Mouse (Mus musculus): ENCODE measurements around the gene Cit.
A peak's percentile ranks its signal among the peaks of the same experiment; 100 is the strongest.

Cit gene

DNA sequence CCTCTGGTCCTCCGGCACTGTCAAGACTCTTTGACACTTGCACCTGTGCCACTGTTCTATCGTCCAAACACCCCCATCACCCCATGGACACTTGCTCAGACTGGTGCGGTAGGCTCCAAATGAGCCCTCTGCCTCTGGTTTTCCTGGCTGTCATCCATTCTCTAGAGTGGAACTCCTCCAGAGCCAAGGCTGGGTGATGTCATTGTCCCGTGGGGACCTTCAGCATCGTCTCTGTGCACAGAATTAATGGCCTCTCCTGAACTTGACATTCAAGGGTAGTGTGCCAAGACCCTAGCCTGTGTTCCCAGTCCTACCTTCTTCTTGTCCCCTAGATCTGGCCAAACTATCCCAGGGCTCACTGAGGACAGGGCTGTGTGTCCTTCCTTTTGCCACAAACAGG, 70.4 kb downstream of the Cit start:
- DNase-seq (ENCODE audit: low spot score in 2 of 2) = no peak

- no peak for DNase-seq (ENCODE audit: low spot score in 2 of 2)
These were observed 72.9 kb downstream of the Cit start for GRCm38 (mm10) chr5:115917960-115918359.

DNA sequence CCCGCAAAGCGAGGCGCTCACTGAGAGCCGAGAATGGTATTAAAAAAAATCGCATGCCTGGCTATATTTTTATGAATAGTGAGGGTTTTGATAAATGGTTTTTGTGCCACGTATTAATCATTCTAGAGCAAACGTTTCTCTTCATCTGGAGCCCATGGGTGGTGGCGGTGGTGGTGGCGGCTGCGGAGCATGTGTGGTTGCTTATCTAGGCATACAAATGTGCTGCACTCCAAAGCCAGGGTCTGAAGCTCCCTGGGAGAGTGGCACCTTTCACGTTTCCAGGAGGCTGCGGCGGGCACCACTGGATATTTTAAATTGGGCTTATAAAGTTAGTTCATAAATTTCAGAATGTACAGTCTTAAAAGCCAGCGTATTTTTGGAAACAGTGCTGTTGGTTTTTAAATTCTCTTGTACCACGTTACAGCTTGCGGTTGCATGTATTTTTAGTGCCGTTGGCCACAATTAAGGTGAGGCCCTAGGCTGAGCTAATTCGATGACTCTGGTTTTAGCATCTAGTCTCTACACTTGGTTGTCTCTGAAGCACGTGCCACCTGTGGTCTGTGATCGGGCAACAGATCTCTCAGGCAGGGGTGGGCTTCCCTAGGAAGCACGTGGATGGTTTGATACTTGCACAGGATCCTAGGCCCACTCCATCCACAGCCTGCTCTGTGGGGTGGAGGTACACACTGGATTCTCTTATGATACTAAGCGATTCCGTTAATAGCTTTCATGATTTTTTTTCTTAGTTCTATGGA, 73.7 kb downstream of the Cit start:
- DNase-seq (ENCODE audit: low spot score in 2 of 2) = no peak

GRCm38 (mm10) chr5:115921990-115922389, 76.9 kb downstream of the Cit start:
- no peak for DNase-seq (ENCODE audit: low spot score in 2 of 2)

- no peak for DNase-seq (ENCODE audit: low spot score in 2 of 2)
These were observed 79.9 kb downstream of the Cit start for GRCm38 (mm10) chr5:115924946-115925345.

DNA sequence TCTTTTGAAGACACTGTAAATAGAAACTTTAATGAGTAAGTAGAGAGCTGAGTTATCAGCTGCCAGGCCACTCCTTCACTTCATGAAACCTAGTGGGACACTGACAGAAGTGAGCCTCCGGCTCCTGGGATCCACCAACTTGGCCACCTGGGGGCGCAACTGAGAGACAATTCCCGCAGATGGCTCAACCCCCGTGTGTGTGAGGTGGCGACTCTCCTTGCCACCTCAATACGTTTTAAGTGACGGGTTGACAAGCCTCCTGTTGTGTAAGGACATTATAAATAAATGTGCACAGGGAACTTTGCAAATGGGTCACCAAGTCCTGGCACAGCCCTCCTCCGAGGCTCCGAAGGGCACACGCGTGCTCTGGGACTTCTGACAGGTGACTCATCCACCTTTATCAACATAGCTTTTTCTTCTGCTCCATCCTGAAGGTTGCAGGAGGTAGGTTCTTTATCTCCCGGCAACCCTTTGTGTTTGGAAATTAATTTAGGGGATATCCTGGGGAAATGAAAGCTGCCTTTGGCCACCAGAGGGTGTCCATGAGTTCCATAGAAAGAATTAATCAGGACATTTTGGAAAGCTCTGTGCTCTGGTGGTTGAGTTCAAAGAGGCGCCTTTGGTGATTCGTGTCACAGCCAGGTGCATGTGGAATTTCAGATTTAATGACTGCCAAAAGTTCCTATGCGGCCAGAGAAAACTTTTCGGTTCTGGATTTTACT, 83.9 kb downstream of the Cit start:
- DNase-seq (ENCODE audit: low spot score in 2 of 2) = no peak

GRCm38 (mm10) chr5:115932325-115932724, 87.2 kb downstream of the Cit start:
- DNase-seq (ENCODE audit: low spot score in 2 of 2) = no peak

GRCm38 (mm10) chr5:115936851-115937250, 91.8 kb downstream of the Cit start:
- no peak for DNase-seq (ENCODE audit: low spot score in 2 of 2)

- DNase-seq (ENCODE audit: low spot score in 2 of 2) = no peak
These were observed 92.5 kb downstream of the Cit start for GRCm38 (mm10) chr5:115937566-115937965.

- DNase-seq (ENCODE audit: low spot score in 2 of 2) = no peak
These were observed 93.9 kb downstream of the Cit start for GRCm38 (mm10) chr5:115938999-115939398.

DNA sequence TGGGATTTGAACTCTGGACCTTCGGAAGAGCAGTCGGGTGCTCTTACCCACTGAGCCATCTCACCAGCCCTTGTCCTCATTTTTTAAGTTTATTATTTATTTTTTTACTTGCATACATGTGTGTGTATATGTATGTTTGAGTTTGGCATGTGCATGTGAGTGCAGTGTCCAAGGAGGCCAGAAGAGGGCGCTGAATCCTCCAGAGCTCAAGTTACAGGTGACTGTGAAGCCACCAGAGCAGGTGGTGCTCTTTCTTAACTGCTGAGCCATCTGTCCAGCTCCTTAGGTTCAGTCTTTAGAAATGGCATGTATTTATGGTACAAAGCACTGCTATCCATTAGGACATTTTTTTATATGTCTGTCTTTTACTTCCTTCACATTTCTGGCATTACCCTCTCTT, 97.3 kb downstream of the Cit start:
- DNase-seq (ENCODE audit: low spot score in 2 of 2) = no peak

GRCm38 (mm10) chr5:115944791-115945490, 99.9 kb downstream of the Cit start:
- no peak for DNase-seq (ENCODE audit: low spot score in 2 of 2)

- DNase-seq (ENCODE audit: low spot score in 2 of 2) = no peak
These were observed 102.7 kb downstream of the Cit start for GRCm38 (mm10) chr5:115947622-115948353.

DNA sequence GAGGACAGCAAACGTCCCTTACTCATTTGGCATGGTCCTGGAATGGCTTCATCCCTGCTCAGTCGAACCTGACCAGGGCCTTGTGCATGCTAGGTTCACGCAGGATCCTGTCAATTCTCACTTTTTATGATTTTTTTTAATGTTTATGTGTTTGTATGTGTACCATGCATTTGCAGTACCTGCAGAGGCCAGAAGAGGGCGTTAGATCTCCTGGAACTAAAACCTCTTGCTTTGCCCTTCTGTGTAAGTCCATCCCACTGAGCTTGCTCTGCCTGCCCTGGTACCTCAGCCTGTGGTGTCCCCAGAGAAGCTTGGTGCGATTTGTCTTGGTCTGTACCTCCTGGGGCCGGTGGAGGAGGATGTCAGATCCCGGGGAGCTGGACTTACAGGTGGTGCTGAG, 105.9 kb downstream of the Cit start:
- no peak for DNase-seq (ENCODE audit: low spot score in 2 of 2)

GRCm38 (mm10) chr5:115953173-115953572, 108.1 kb downstream of the Cit start:
- DNase-seq (ENCODE audit: low spot score in 2 of 2) = no peak

- DNase-seq (ENCODE audit: low spot score in 2 of 2) = peak; percentile 42 to 58
These were observed 109.0 kb downstream of the Cit start for GRCm38 (mm10) chr5:115954084-115954483.

GRCm38 (mm10) chr5:115954549-115954948, 109.5 kb downstream of the Cit start:
- DNase-seq (ENCODE audit: low spot score in 2 of 2) = no peak

- peak; percentile 52 to 79 for DNase-seq (ENCODE audit: low spot score in 2 of 2)
These were observed 110.1 kb downstream of the Cit start for GRCm38 (mm10) chr5:115955131-115955530.

- no peak for DNase-seq (ENCODE audit: low spot score in 2 of 2)
These were observed 111.0 kb downstream of the Cit start for GRCm38 (mm10) chr5:115956048-115956447.

DNA sequence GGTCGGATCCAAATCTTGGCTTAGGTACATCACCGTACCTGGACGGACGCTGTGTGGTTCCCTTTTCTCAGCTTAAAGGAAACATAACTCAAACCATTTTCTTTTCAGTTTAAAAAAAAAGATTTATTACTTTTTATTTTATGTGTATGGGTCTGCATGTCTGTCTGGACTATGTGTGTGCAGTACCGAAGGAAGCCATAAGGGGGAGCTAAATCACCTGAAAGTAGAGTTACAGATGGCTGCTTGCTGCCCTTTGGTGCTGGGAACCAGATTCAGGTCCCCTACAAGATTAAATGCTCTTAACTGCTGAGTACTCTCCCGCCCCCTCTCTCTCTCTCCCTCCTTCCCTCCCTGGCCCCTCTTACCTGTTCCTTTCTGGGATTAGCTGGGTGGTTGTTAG, 112.1 kb downstream of the Cit start:
- no peak for DNase-seq (ENCODE audit: low spot score in 2 of 2)

DNA sequence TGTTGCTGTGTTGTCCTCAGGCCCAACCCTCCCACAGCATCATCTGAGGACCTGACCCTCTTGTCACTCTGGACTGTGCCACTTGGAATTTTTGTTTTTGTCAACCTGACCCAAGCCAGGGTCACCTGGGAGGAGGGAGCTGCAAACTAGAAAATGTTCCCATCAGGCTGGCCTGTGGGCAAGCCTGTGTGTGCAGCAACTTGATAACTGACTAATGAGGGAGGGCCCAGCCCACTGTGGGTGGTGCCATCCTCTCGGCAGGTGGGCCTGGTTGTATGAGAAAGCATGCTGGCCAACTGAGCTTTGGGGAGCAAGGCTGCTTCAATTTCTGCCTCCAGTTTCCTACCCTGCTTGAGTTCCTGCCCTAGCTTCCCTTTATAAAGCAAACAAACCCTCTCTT, 113.3 kb downstream of the Cit start:
- DNase-seq (ENCODE audit: low spot score in 2 of 2) = no peak

- no peak for DNase-seq (ENCODE audit: low spot score in 2 of 2)
These were observed 113.7 kb downstream of the Cit start for GRCm38 (mm10) chr5:115958814-115959213.

All from right cerebral cortex, postnatal 36 days (tissue).